In the genomic region with DNA sequence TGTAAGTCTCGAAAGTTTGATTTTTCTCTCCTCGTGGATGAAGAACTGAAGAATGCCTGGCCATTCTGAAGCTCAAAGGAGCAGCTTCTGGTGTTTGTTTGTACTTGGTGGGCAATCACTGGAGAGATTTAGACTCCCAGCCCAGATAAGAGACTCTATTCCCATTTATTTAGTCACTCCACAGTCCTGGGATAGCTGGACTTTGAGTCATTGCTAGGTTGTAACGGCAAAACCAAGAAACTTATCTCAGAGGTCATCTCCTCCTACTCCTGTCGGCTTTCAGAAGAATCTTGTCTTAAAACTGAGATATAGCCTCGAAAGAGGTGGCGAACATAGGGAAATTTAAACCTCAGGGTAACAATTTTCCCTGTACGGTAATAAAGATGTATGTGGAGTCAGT, we compare ENCODE assay signal across 15 mouse cellular contexts. TPM values are rescaled to one million over a fixed set of nuclear protein-coding genes. Genes with fewer than 3 reads are reported as not detected.
DNase-seq lines count a peak whose midpoint lies in the region; ATAC-seq and TF ChIP-seq lines count a peak whose summit lies in the region.
"Had no signal": no experiment of that assay in that cellular context is flagged by ENCODE, and none has a peak within 500 bp of the region (broad histone marks: within the 10 kb centered on the region; RNA-seq: fewer than 3 reads in every experiment).

No protein-coding gene starts in this region.

- H3K4me2 ChIP-seq in kidney, postnatal 0 days (ENCODE audit: low read length): peak overlapping the region; percentile 47; the same call in 1 of the 2 replicates
- peak overlapping the region; percentile 35 for H3K4me2 ChIP-seq in embryonic facial prominence, embryonic 12.5 days (replicated peaks)
- H3K4me2 ChIP-seq in intestine, embryonic 15.5 days (replicated peaks): peak overlapping the region; percentile 46
- H3K4me2 ChIP-seq in neural tube, embryonic 15.5 days: peak overlapping the region; percentile 46; the same call in 1 of the 2 replicates
- H3K4me2 ChIP-seq: liver, embryonic 12.5 days; lung, embryonic 15.5 days had no signal

- ATAC-seq in kidney, postnatal 0 days (replicated peaks; ENCODE audit: low FRiP score, low read depth): no peak
- ATAC-seq in embryonic facial prominence, embryonic 12.5 days (ENCODE audit: insufficient number of reproducible peaks, insufficient read depth, low FRiP score, low TSS enrichment): no peak
- ATAC-seq in intestine, embryonic 15.5 days: peak; percentile 68
- ATAC-seq in neural tube, embryonic 15.5 days (ENCODE audit: low FRiP score): no peak
- ATAC-seq: liver, embryonic 12.5 days had no signal

- H3K27me3 ChIP-seq in kidney, postnatal 0 days (ENCODE audit: insufficient read depth, low read length): no peaks in the 10 kb centered on the region
- H3K27me3 ChIP-seq in embryonic facial prominence, embryonic 12.5 days: no peaks in the 10 kb centered on the region; the same call in 1 of the 2 replicates
- no peaks in the 10 kb centered on the region for H3K27me3 ChIP-seq in intestine, embryonic 15.5 days (replicated peaks)
- H3K27me3 ChIP-seq in neural tube, embryonic 15.5 days (replicated peaks): no peaks in the 10 kb centered on the region

- H3K27ac ChIP-seq in kidney, postnatal 0 days: no peak overlapping the region
- H3K27ac ChIP-seq in embryonic facial prominence, embryonic 12.5 days: no peak overlapping the region
- H3K27ac ChIP-seq in intestine, embryonic 15.5 days: no peak overlapping the region
- no peak overlapping the region for H3K27ac ChIP-seq in neural tube, embryonic 15.5 days (replicated peaks)
- H3K27ac ChIP-seq: heart, embryonic 13.5 days; liver, embryonic 12.5 days; lung, embryonic 15.5 days had no signal

- intact Hi-C loops in left cerebral cortex, postnatal 25 days (cut with DNase I): no loop called here

- no peak for TF ChIP-seq CTCF in kidney, postnatal 0 days (IDR thresholded peaks at IDR 0.05; ENCODE audit: low read depth)

- no peak overlapping the region for H3K9ac ChIP-seq in kidney, postnatal 0 days (ENCODE audit: low read depth, low read length)
- no peak overlapping the region for H3K9ac ChIP-seq in embryonic facial prominence, embryonic 12.5 days
- H3K9ac ChIP-seq in intestine, embryonic 15.5 days: no peak overlapping the region
- H3K9ac ChIP-seq in neural tube, embryonic 15.5 days (replicated peaks): no peak overlapping the region
- H3K9ac ChIP-seq: heart, embryonic 13.5 days; liver, embryonic 12.5 days; lung, embryonic 15.5 days had no signal

- 21% methylated on average over 7 of the region's 7 CpGs for WGBS in kidney, postnatal 0 days
- WGBS in embryonic facial prominence, embryonic 12.5 days: 40% methylated on average over 7 of the region's 7 CpGs
- WGBS in intestine, embryonic 15.5 days: 32% methylated on average over 7 of the region's 7 CpGs
- WGBS in neural tube, embryonic 15.5 days: 57% methylated on average over 7 of the region's 7 CpGs

- 0 out of 2 replicates have a peak, but pooled peaks cover 6% of the 10 kb centered on the region for H3K4me1 ChIP-seq in kidney, postnatal 0 days (replicated peaks; ENCODE audit: insufficient read depth, low read length)
- peaks cover 20% of the 10 kb centered on the region for H3K4me1 ChIP-seq in embryonic facial prominence, embryonic 12.5 days
- 0 out of 2 replicates have a peak, but pooled peaks cover 5% of the 10 kb centered on the region for H3K4me1 ChIP-seq in intestine, embryonic 15.5 days (replicated peaks)
- H3K4me1 ChIP-seq in neural tube, embryonic 15.5 days: peaks cover 12% of the 10 kb centered on the region
- H3K4me1 ChIP-seq: heart, embryonic 13.5 days; liver, embryonic 12.5 days; lung, embryonic 15.5 days had no signal

- H3K4me3 ChIP-seq in kidney, postnatal 0 days (replicated peaks; ENCODE audit: low read depth, low read length): peak overlapping the region; percentile 20; the same call in 1 of the 2 replicates
- H3K4me3 ChIP-seq in embryonic facial prominence, embryonic 12.5 days: no peak overlapping the region
- peak overlapping the region; percentile 1; the same call in 1 of the 2 replicates for H3K4me3 ChIP-seq in intestine, embryonic 15.5 days (replicated peaks)
- no peak overlapping the region for H3K4me3 ChIP-seq in neural tube, embryonic 15.5 days (replicated peaks)
- H3K4me3 ChIP-seq: heart, embryonic 13.5 days; liver, embryonic 12.5 days; lung, embryonic 15.5 days had no signal

- DNase-seq in kidney, postnatal 0 days (ENCODE audit: low spot score): peak; percentile 42
- no peak for DNase-seq in kidney, adult 18-20 months
- no peak for DNase-seq in left cerebral cortex, postnatal 25 days (ENCODE audit: low spot score in 2 of 2)
- DNase-seq in frontal cortex, postnatal 36 days (ENCODE audit: low spot score in 2 of 2): no peak
- DNase-seq: adrenal gland, postnatal 25 days; cerebellum, adult 9-10 months; heart, postnatal 4 days; right cerebral cortex, adult 18-20 months had no signal

- H3K9me3 ChIP-seq in kidney, postnatal 0 days (replicated peaks; ENCODE audit: low read length): no peaks in the 10 kb centered on the region
- H3K9me3 ChIP-seq in embryonic facial prominence, embryonic 12.5 days: no peaks in the 10 kb centered on the region
- no peaks in the 10 kb centered on the region for H3K9me3 ChIP-seq in intestine, embryonic 15.5 days
- H3K9me3 ChIP-seq in neural tube, embryonic 15.5 days (replicated peaks): no peaks in the 10 kb centered on the region
- H3K9me3 ChIP-seq: heart, embryonic 13.5 days; liver, embryonic 12.5 days; lung, embryonic 15.5 days had no signal

- no peaks in the 10 kb centered on the region for H3K36me3 ChIP-seq in kidney, postnatal 0 days (ENCODE audit: insufficient read depth, low read length)
- no peaks in the 10 kb centered on the region for H3K36me3 ChIP-seq in embryonic facial prominence, embryonic 12.5 days
- no peaks in the 10 kb centered on the region for H3K36me3 ChIP-seq in intestine, embryonic 15.5 days
- no peaks in the 10 kb centered on the region for H3K36me3 ChIP-seq in neural tube, embryonic 15.5 days
- H3K36me3 ChIP-seq: heart, embryonic 13.5 days; liver, embryonic 12.5 days; lung, embryonic 15.5 days had no signal

RNA-seq across cellular contexts. Expression of a gene that starts 15.3 kb away (rescaled TPM):
- polyA plus RNA-seq in kidney, postnatal 0 days (2015; fragmentation: Nextera tagmentation; extraction: Ambion mirVana): 41.4 and 44.5 TPM in 2 replicates
- polyA plus RNA-seq in embryonic facial prominence, embryonic 12.5 days (2016; fragmentation: Nextera tagmentation; extraction: Ambion mirVana): 73.9 and 77.4 TPM in 2 replicates
- polyA plus RNA-seq in intestine, embryonic 15.5 days (2015; fragmentation: Nextera tagmentation; extraction: Ambion mirVana): 43.9 and 45.7 TPM in 2 replicates
- polyA plus RNA-seq in neural tube, embryonic 15.5 days (2015; fragmentation: Nextera tagmentation; extraction: Ambion mirVana): 146 and 157 TPM in 2 replicates
- 100 to 1,000 TPM; 214 to 251 TPM for total RNA-seq in left cerebral cortex, postnatal 25 days (2021)
- total RNA-seq: megakaryocyte-erythroid progenitor cell, adult 5-6 weeks had no signal

Comparison
In these comparisons a context has a peak if more than half of its experiments do, and no peak if none do; other contexts are left out.
1. H3K4me3 ChIP-seq: peak in kidney, postnatal 0 days (single experiment) and intestine, embryonic 15.5 days (single experiment); none in embryonic facial prominence, embryonic 12.5 days (single experiment) and neural tube, embryonic 15.5 days (single experiment).
2. Peak in every context shown above with its lines, with median percentiles within 50 percentile points of each other: H3K4me2 ChIP-seq.